In genomic region chr4:48051674-48052121, GRCm38 (mm10) we compare ENCODE assay signal across 8 mouse cellular contexts. TPM values are rescaled to one million over a fixed set of nuclear protein-coding genes. Genes with fewer than 3 reads are reported as not detected.
DNase-seq lines count a peak whose midpoint lies in the region; ATAC-seq and TF ChIP-seq lines count a peak whose summit lies in the region.

No protein-coding gene starts in this region.

- no peaks in the 10 kb centered on the region for H3K36me3 ChIP-seq in ES-E14 (ENCODE audit: control insufficient read depth, insufficient read depth, low read length, poor library complexity, severe bottlenecking)
- 0 out of 2 replicates have a peak, but pooled peaks cover 10% of the 10 kb centered on the region for H3K36me3 ChIP-seq in forebrain, postnatal 0 days (ENCODE audit: insufficient read depth)

- intact Hi-C loops in gastrocnemius, postnatal 14 days (cut with DNase I; ENCODE audit: low total_unique reads), result no loop called here

- peak overlapping the region; percentile 52 for H3K4me2 ChIP-seq in forebrain, postnatal 0 days (ENCODE audit: low read depth)

- no peak for TF ChIP-seq CTCF in forebrain, postnatal 0 days (IDR thresholded peaks at IDR 0.05; ENCODE audit: low read depth)

- no peak overlapping the region for H3K27ac ChIP-seq in ES-E14 (ENCODE audit: insufficient read depth, low read depth, low read length, poor library complexity, severe bottlenecking)
- H3K27ac ChIP-seq in forebrain, postnatal 0 days (ENCODE audit: low read depth, low read length), result no peak overlapping the region

- 0 out of 4 replicates have a peak, but pooled peaks cover 0 to 1% of the 10 kb centered on the region in 2 experiments for H3K4me1 ChIP-seq in ES-E14 (ENCODE audit: control insufficient read depth in 2 of 2, insufficient read depth in 2 of 2, low read length in 2 of 2, poor library complexity in 1 of 2)
- peaks cover 12% of the 10 kb centered on the region; the same call in 1 of the 2 replicates for H3K4me1 ChIP-seq in forebrain, postnatal 0 days (ENCODE audit: insufficient read depth)

- H3K27me3 ChIP-seq in forebrain, postnatal 0 days (ENCODE audit: insufficient read depth, low read length), result peaks cover 19% of the 10 kb centered on the region

- 6% methylated on average over 37 of the region's 37 CpGs for WGBS in forebrain, postnatal 0 days

- ATAC-seq in forebrain, postnatal 0 days, result 0 out of 2 replicates have a peak, but pooled peaks have one; percentile 10

- no peaks in the 10 kb centered on the region for H3K9me3 ChIP-seq in ES-E14 (ENCODE audit: control insufficient read depth, insufficient read depth, low read depth, low read length)
- H3K9me3 ChIP-seq in forebrain, postnatal 0 days (ENCODE audit: low read length), result no peaks in the 10 kb centered on the region

- H3K4me3 ChIP-seq in ES-E14 (ENCODE audit: insufficient read depth in 1 of 2, low read depth in 1 of 2, low read length in 2 of 2, poor library complexity in 1 of 2, severe bottlenecking in 1 of 2), result peak overlapping the region; percentile 37 to 40; a peak in 3 of 4 replicates
- peak overlapping the region; percentile 27 for H3K4me3 ChIP-seq in forebrain, postnatal 0 days (ENCODE audit: low read depth, low read length)

- in situ Hi-C loops in ES-E14 (cut with MboI; ENCODE audit: low sequenced_read_pairs in 2 of 2, unreplicated experiment in 2 of 2), result no loop called here

- peak; percentile 32 for DNase-seq in gastrocnemius, postnatal 10 days
- DNase-seq in gastrocnemius, postnatal 14 days, result no peak
- no peak for DNase-seq in ES-E14 (ENCODE audit: low read depth, low spot score)
- no peak for DNase-seq in forebrain, postnatal 0 days
- DNase-seq in liver, result peak; percentile 5
- peak; percentile 68 for DNase-seq in retina, postnatal 1 day
- DNase-seq in spleen, adult 18-20 months, result no peak
- no peak for DNase-seq in frontal cortex, postnatal 36 days (ENCODE audit: low spot score in 2 of 2)

- H3K9ac ChIP-seq in ES-E14 (ENCODE audit: insufficient read depth, low read depth, low read length, poor library complexity, severe bottlenecking), result no peak overlapping the region
- peak overlapping the region; percentile 25; the same call in 1 of the 2 replicates for H3K9ac ChIP-seq in forebrain, postnatal 0 days

TF ChIP-seq in ES-E14, 5 proteins besides CTCF, POLR2A, EP300 and RAD21:
- TF ChIP-seq HCFC1 (IDR thresholded peaks at IDR 0.05; ENCODE audit: borderline replicate concordance, insufficient read depth, low read length) (no peak), ZNF384 (IDR thresholded peaks at IDR 0.05; ENCODE audit: low read depth, low read length) (no peak), ZC3H11A (IDR thresholded peaks at IDR 0.05; ENCODE audit: borderline replicate concordance, low read depth, low read length) (no peak), CHD2 (IDR thresholded peaks at IDR 0.05; ENCODE audit: low read depth, low read length) (no peak), MAFK (IDR thresholded peaks at IDR 0.05; ENCODE audit: insufficient read depth, low read depth, low read length) (no peak)

RNA-seq across cellular contexts. Expression of gene Nr4a3, which starts 6.7 kb away (rescaled TPM):
- total RNA-seq in gastrocnemius, postnatal 10 days (2021), result 1 to 10 TPM; 2.2 TPM
- total RNA-seq in gastrocnemius, postnatal 14 days (2021), result 1 to 10 TPM; 2.4 to 6.2 TPM
- total RNA-seq in ES-E14 (2012; rRNA removed), result 0.09 TPM in 1 of 2 replicates, not detected in the other
- total RNA-seq in forebrain, postnatal 0 days (2014; rRNA removed), result 13.5 and 14.9 TPM in 2 replicates
- polyA plus RNA-seq in forebrain, postnatal 0 days (2015; fragmentation: Nextera tagmentation; extraction: Ambion mirVana), result 9.1 and 12.4 TPM in 2 replicates

Comparison
In these comparisons a context has a peak if more than half of its experiments do, and no peak if none do; other contexts are left out.
1. DNase-seq: peak in gastrocnemius, postnatal 10 days (single experiment), liver (single experiment) and retina, postnatal 1 day (single experiment); none in gastrocnemius, postnatal 14 days (single experiment), ES-E14 (single experiment), forebrain, postnatal 0 days (single experiment), spleen, adult 18-20 months (0 of 2) and frontal cortex, postnatal 36 days (0 of 2).